ENCODE assay signal across 29 mouse cellular contexts in genomic region chr2:143613466-143613865, GRCm38 (mm10).
"Had no signal": no experiment of that assay in that cellular context is flagged by ENCODE, and none has a peak within 500 bp of the region (broad histone marks: within the 10 kb centered on the region; RNA-seq: fewer than 3 reads in every experiment).

No protein-coding gene starts in this region.

- H3K4me3 ChIP-seq: embryonic facial prominence, embryonic 10.5 days; embryonic facial prominence, embryonic 12.5 days; embryonic facial prominence, embryonic 13.5 days; embryonic facial prominence, embryonic 15.5 days; erythroblast, embryonic 14.5 days; forebrain, embryonic 10.5 days; forebrain, embryonic 12.5 days; forebrain, embryonic 13.5 days; forebrain, embryonic 15.5 days; gastrocnemius, adult 2 months; heart, adult 2 months had no signal

- ATAC-seq: forebrain, embryonic 13.5 days; forebrain, embryonic 14.5 days; forebrain, embryonic 15.5 days; forebrain, embryonic 16.5 days; forebrain, postnatal 0 days had no signal

- H3K27ac ChIP-seq: embryonic facial prominence, embryonic 10.5 days; embryonic facial prominence, embryonic 12.5 days; embryonic facial prominence, embryonic 13.5 days; embryonic facial prominence, embryonic 15.5 days; forebrain, embryonic 10.5 days; forebrain, embryonic 12.5 days; forebrain, embryonic 13.5 days; forebrain, embryonic 15.5 days; gastrocnemius, adult 2 months; heart, adult 2 months had no signal

- H3K4me2 ChIP-seq: embryonic facial prominence, embryonic 12.5 days; embryonic facial prominence, embryonic 13.5 days; embryonic facial prominence, embryonic 15.5 days; forebrain, embryonic 12.5 days; forebrain, embryonic 13.5 days; forebrain, embryonic 15.5 days had no signal

- H3K9ac ChIP-seq: embryonic facial prominence, embryonic 12.5 days; embryonic facial prominence, embryonic 13.5 days; embryonic facial prominence, embryonic 15.5 days; forebrain, embryonic 12.5 days; forebrain, embryonic 13.5 days; forebrain, embryonic 15.5 days; forebrain, postnatal 0 days had no signal

- H3K9me3 ChIP-seq: embryonic facial prominence, embryonic 10.5 days; embryonic facial prominence, embryonic 12.5 days; embryonic facial prominence, embryonic 13.5 days; embryonic facial prominence, embryonic 15.5 days; forebrain, embryonic 10.5 days; forebrain, embryonic 12.5 days; forebrain, embryonic 13.5 days; forebrain, embryonic 15.5 days had no signal

- H3K36me3 ChIP-seq: embryonic facial prominence, embryonic 10.5 days; embryonic facial prominence, embryonic 12.5 days; embryonic facial prominence, embryonic 13.5 days; embryonic facial prominence, embryonic 15.5 days; forebrain, embryonic 10.5 days; forebrain, embryonic 12.5 days; forebrain, embryonic 15.5 days had no signal

- DNase-seq: cerebellum, adult 2 months; cerebellum, adult 8-10 months; cerebellum, adult 9-10 months; cerebellum, adult 9-11 months; cerebellum, postnatal 10 days; cerebellum, postnatal 14 days; cerebellum, postnatal 25 days; cerebellum, postnatal 36 days; embryo, embryonic 11 days; forebrain, postnatal 0 days; gastrocnemius, adult 2 months; gastrocnemius, postnatal 10 days; gastrocnemius, postnatal 14 days; gastrocnemius, postnatal 25 days; gastrocnemius, postnatal 36 days; heart, adult 11 months; heart, adult 18-20 months; heart, adult 2 months had no signal

- H3K4me1 ChIP-seq: embryonic facial prominence, embryonic 10.5 days; embryonic facial prominence, embryonic 12.5 days; embryonic facial prominence, embryonic 13.5 days; embryonic facial prominence, embryonic 15.5 days; forebrain, embryonic 13.5 days; forebrain, embryonic 15.5 days had no signal

- H3K27me3 ChIP-seq: embryonic facial prominence, embryonic 12.5 days; embryonic facial prominence, embryonic 13.5 days; embryonic facial prominence, embryonic 15.5 days; forebrain, embryonic 12.5 days; forebrain, embryonic 13.5 days; forebrain, embryonic 15.5 days had no signal
